Mouse (Mus musculus): ENCODE measurements around the gene Zfp663. TPM values are rescaled to one million over a fixed set of nuclear protein-coding genes. Genes with fewer than 3 reads are reported as not detected.

Zfp663 gene
- total and polyA plus RNA-seq, 3 experiments: 0.18 TPM; not detected in 2

- Histone ChIP-seq H3K4me1 (ENCODE audit: control insufficient read depth in 1 of 2, insufficient read depth in 2 of 2, low read length in 2 of 2) (peaks cover 39 to 64% of the 10 kb centered on the region in 2 experiments), H3K9ac (ENCODE audit: control insufficient read depth, low read depth, low read length, poor library complexity, severe bottlenecking) (no peak overlapping the region), H3K36me3 (ENCODE audit: control insufficient read depth in 1 of 2, insufficient read depth in 2 of 2, low read length in 2 of 2) (peaks cover 0 to 51% of the 10 kb centered on the region in 2 experiments; a peak in 2 of 4 replicates), H3K27me3 (ENCODE audit: control insufficient read depth in 1 of 2, insufficient read depth in 2 of 2, low read length in 2 of 2) (no peaks in the 10 kb centered on the region), H3K9me3 (replicated peaks; ENCODE audit: insufficient read depth, low read length) (no peaks in the 10 kb centered on the region), H3K4me3 (ENCODE audit: control insufficient read depth in 1 of 2, insufficient read depth in 1 of 2, low read depth in 2 of 2, low read length in 2 of 2) (no peak overlapping the region), H3K27ac (ENCODE audit: control insufficient read depth, low read depth, low read length) (no peak overlapping the region), H3K79me2 (ENCODE audit: control insufficient read depth, insufficient read depth, low read length, poor library complexity) (peaks cover 7% of the 10 kb centered on the region)
- TF ChIP-seq ZNF384 (IDR thresholded peaks at IDR 0.05; ENCODE audit: low read depth, low read length) (no peak), RCOR1 (IDR thresholded peaks at IDR 0.05; ENCODE audit: low read depth, low read length) (no peak), NRF1 (IDR thresholded peaks at IDR 0.05; ENCODE audit: insufficient read depth, low read depth, low read length, poor library complexity, severe bottlenecking) (no peak), MAZ (IDR thresholded peaks at IDR 0.05; ENCODE audit: low read depth, low read length) (no peak), E2F4 (IDR thresholded peaks at IDR 0.05; ENCODE audit: borderline replicate concordance, low read depth, low read length) (no peak), CHD1 (IDR thresholded peaks at IDR 0.05; ENCODE audit: low read depth, low read length) (no peak), ELF1 (IDR thresholded peaks at IDR 0.05; ENCODE audit: low read depth, low read length) (no peak), POLR2AphosphoS5 (IDR thresholded peaks at IDR 0.05; ENCODE audit: borderline replicate concordance, low read depth, low read length) (no peak), TBP (IDR thresholded peaks at IDR 0.05; ENCODE audit: low read depth, low read length) (no peak), ZC3H11A (IDR thresholded peaks at IDR 0.05; ENCODE audit: low read depth, low read length) (no peak), KAT2A (conservative IDR thresholded peaks at IDR 0.05; ENCODE audit: low read depth, low read length) (no peak), SIN3A (IDR thresholded peaks at IDR 0.05; ENCODE audit: low read length) (no peak), TAL1 (IDR thresholded peaks at IDR 0.05; ENCODE audit: low read length) (no peak), POLR2AphosphoS2 (IDR thresholded peaks at IDR 0.05; ENCODE audit: low read length) (no peak), USF1 (IDR thresholded peaks at IDR 0.05; ENCODE audit: low read depth, low read length) (no peak), MAFK (IDR thresholded peaks at IDR 0.05; ENCODE audit: borderline replicate concordance, low read depth, low read length) (no peak), UBTF (IDR thresholded peaks at IDR 0.05; ENCODE audit: borderline replicate concordance, insufficient read depth, low read depth, low read length) (no peak), MEF2A (IDR thresholded peaks at IDR 0.05; ENCODE audit: extremely low read depth, insufficient replicate concordance, low read depth, low read length, poor library complexity, severe bottlenecking) (no peak), BHLHE40 (IDR thresholded peaks at IDR 0.05; ENCODE audit: borderline replicate concordance, low read depth, low read length) (no peak)
- DNase-seq (ENCODE audit: low read depth, low spot score): no peak
Measured at GRCm38 (mm10) chr2:165318941-165319340, 49.6 kb downstream of the Zfp663 start.

Measured in MEL (cell line).